Mouse (Mus musculus) stomach, postnatal 0 days (tissue): Measurements from ENCODE around the gene Robo2.

Source experiments
- CTCF ChIP-seq: IDR thresholded peaks from 2 replicates; pipeline ENCODE4 v1.5.1; 2016; ENCODE audit warnings: antibody characterized with exemption, low read depth, mild to moderate bottlenecking, moderate library complexity
- EP300 ChIP-seq: optimal IDR thresholded peaks from 2 replicates; pipeline ENCODE3; 2016; ENCODE audit warnings: antibody characterized with exemption

DNA sequence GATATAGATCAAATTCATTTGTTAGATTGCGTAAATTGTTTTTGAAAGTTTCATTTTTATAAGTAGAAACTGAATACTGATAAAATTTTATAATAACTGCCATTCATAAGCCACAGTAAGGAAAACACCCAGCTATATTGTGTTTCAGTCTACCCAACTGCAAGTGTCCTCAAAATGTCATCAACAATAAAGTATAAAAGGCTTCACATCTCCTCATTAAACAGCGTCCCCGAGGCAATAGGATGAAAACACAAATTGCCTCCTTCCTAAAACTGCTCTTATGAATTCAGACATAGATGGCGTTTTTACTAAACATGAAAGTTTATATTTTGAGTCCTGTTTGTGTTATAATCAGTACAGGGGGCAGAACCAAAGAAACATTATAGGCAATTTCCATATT, 249.6 kb downstream of the Robo2 start:
- no peak for TF ChIP-seq CTCF
- no peak for TF ChIP-seq EP300
